Mouse (Mus musculus): ENCODE data around the gene 4930447C04Rik. TPM values are rescaled to one million over a fixed set of nuclear protein-coding genes. Genes with fewer than 3 reads are reported as not detected.
A peak's percentile ranks its signal among the peaks of the same experiment; 100 is the strongest.

The 4930447C04Rik gene
- polyA plus RNA-seq, 1 experiment from 2014 or later, result 9.7 TPM

GRCm38 (mm10) chr12:72942171-72942570 is 1.6 kb upstream of the 4930447C04Rik start:
- 19% methylated on average over 6 of the region's 6 CpGs for WGBS
- no peaks in the 10 kb centered on the region for H3K9me3 ChIP-seq (replicated peaks)
- no peak overlapping the region for H3K9ac ChIP-seq (replicated peaks)
- no peak overlapping the region for H3K4me3 ChIP-seq (replicated peaks)
- H3K27me3 ChIP-seq (replicated peaks), result peaks cover 94% of the 10 kb centered on the region
- H3K4me1 ChIP-seq, result peaks cover 20% of the 10 kb centered on the region
- no peaks in the 10 kb centered on the region for H3K36me3 ChIP-seq
- no peak for ATAC-seq (ENCODE audit: low FRiP score)
- H3K27ac ChIP-seq (replicated peaks), result no peak overlapping the region
- no peak overlapping the region for H3K4me2 ChIP-seq

GRCm38 (mm10) chr12:72941398-72942051 is 951 bp upstream of the 4930447C04Rik start:
- H3K9ac ChIP-seq (replicated peaks), result no peak overlapping the region
- H3K27me3 ChIP-seq (replicated peaks), result peaks cover 93% of the 10 kb centered on the region
- no peak for ATAC-seq (ENCODE audit: low FRiP score)
- no peaks in the 10 kb centered on the region for H3K9me3 ChIP-seq (replicated peaks)
- no peak overlapping the region for H3K27ac ChIP-seq (replicated peaks)
- peaks cover 20% of the 10 kb centered on the region for H3K4me1 ChIP-seq
- H3K4me3 ChIP-seq (replicated peaks), result no peak overlapping the region
- under 1% methylated on average over 32 of the region's 32 CpGs for WGBS
- H3K4me2 ChIP-seq, result no peak overlapping the region
- no peaks in the 10 kb centered on the region for H3K36me3 ChIP-seq

- WGBS, result 3% methylated on average over 11 of the region's 11 CpGs
Measured at GRCm38 (mm10) chr12:72940822-72941397, 336 bp upstream of the 4930447C04Rik start.

GRCm38 (mm10) chr12:72939616-72940015 is 958 bp downstream of the 4930447C04Rik start, which contains the start of gene Six6:
Gene Six6, plus strand, starts transcription at chr12:72939892.
- Histone ChIP-seq H3K4me2 (peak within 1 kb of the TSS; percentile 15; the same call in 1 of the 2 replicates), H3K4me1 (peaks cover 11% of the 10 kb centered on the region), H3K9ac (replicated peaks) (no peak within 1 kb of the TSS), H3K4me3 (replicated peaks) (peak within 1 kb of the TSS; percentile 12; the same call in 1 of the 2 replicates), H3K27me3 (replicated peaks) (peaks cover 94% of the 10 kb centered on the region), H3K9me3 (replicated peaks) (no peaks in the 10 kb centered on the region), H3K36me3 (no peaks in the 10 kb centered on the region), H3K27ac (replicated peaks) (no peak within 1 kb of the TSS)
- under 1% methylated on average over 28 of the region's 28 CpGs for WGBS
- ATAC-seq (ENCODE audit: low FRiP score), result peak; percentile 17; the same call in 1 of the 2 replicates

More at GRCm38 (mm10) chr12:72940822-72941397, 336 bp upstream of the 4930447C04Rik start:
- Histone ChIP-seq H3K27me3 (replicated peaks) (peaks cover 91% of the 10 kb centered on the region), H3K4me2 (no peak overlapping the region), H3K27ac (replicated peaks) (no peak overlapping the region), H3K36me3 (no peaks in the 10 kb centered on the region), H3K4me1 (peaks cover 20% of the 10 kb centered on the region), H3K9ac (replicated peaks) (no peak overlapping the region), H3K9me3 (replicated peaks) (no peaks in the 10 kb centered on the region), H3K4me3 (replicated peaks) (no peak overlapping the region)
- no peak for ATAC-seq (ENCODE audit: low FRiP score)

- ATAC-seq (ENCODE audit: low FRiP score), result no peak
- no peak overlapping the region for H3K4me2 ChIP-seq
- no peak overlapping the region for H3K4me3 ChIP-seq (replicated peaks)
- H3K36me3 ChIP-seq, result no peaks in the 10 kb centered on the region
- peaks cover 11% of the 10 kb centered on the region for H3K4me1 ChIP-seq
- peaks cover 93% of the 10 kb centered on the region for H3K27me3 ChIP-seq (replicated peaks)
- no peak overlapping the region for H3K27ac ChIP-seq (replicated peaks)
- H3K9ac ChIP-seq (replicated peaks), result no peak overlapping the region
- H3K9me3 ChIP-seq (replicated peaks), result no peaks in the 10 kb centered on the region
- 2% methylated on average over 14 of the region's 14 CpGs for WGBS
Measured at GRCm38 (mm10) chr12:72938600-72939490, 1.7 kb downstream of the 4930447C04Rik start.

GRCm38 (mm10) chr12:72938176-72938575 is 2.4 kb downstream of the 4930447C04Rik start:
- Histone ChIP-seq H3K4me1 (peaks cover 11% of the 10 kb centered on the region), H3K4me2 (no peak overlapping the region), H3K36me3 (no peaks in the 10 kb centered on the region), H3K9me3 (replicated peaks) (no peaks in the 10 kb centered on the region), H3K4me3 (replicated peaks) (no peak overlapping the region), H3K9ac (replicated peaks) (no peak overlapping the region), H3K27ac (replicated peaks) (no peak overlapping the region), H3K27me3 (replicated peaks) (peaks cover 86% of the 10 kb centered on the region)
- no peak for ATAC-seq (ENCODE audit: low FRiP score)
- WGBS, result 3% methylated on average over 11 of the region's 13 CpGs

GRCm38 (mm10) chr12:72937537-72938120 is 2.9 kb downstream of the 4930447C04Rik start:
- Histone ChIP-seq H3K27ac (replicated peaks) (no peak overlapping the region), H3K4me2 (no peak overlapping the region), H3K36me3 (no peaks in the 10 kb centered on the region), H3K9me3 (replicated peaks) (no peaks in the 10 kb centered on the region), H3K4me3 (replicated peaks) (no peak overlapping the region), H3K4me1 (peaks cover 11% of the 10 kb centered on the region), H3K27me3 (replicated peaks) (peaks cover 81% of the 10 kb centered on the region), H3K9ac (replicated peaks) (no peak overlapping the region)
- ATAC-seq (ENCODE audit: low FRiP score), result no peak
- 2% methylated on average over 19 of the region's 19 CpGs for WGBS

GRCm38 (mm10) chr12:72936751-72937150 is 3.8 kb downstream of the 4930447C04Rik start:
- Histone ChIP-seq H3K4me2 (no peak overlapping the region), H3K27me3 (replicated peaks) (peaks cover 75% of the 10 kb centered on the region), H3K27ac (replicated peaks) (no peak overlapping the region), H3K9ac (replicated peaks) (no peak overlapping the region), H3K9me3 (replicated peaks) (no peaks in the 10 kb centered on the region), H3K36me3 (no peaks in the 10 kb centered on the region), H3K4me3 (replicated peaks) (no peak overlapping the region), H3K4me1 (peaks cover 11% of the 10 kb centered on the region)
- ATAC-seq (ENCODE audit: low FRiP score), result no peak
- 24% methylated on average over 8 of the region's 8 CpGs for whole genome bisulfite sequencing

- Histone ChIP-seq H3K4me2 (peak overlapping the region; percentile 61), H3K4me1 (peaks cover 8% of the 10 kb centered on the region; the same call in 1 of the 2 replicates), H3K9ac (replicated peaks) (0 out of 2 replicates have a peak overlapping the region, but pooled peaks have one; percentile 14), H3K27ac (replicated peaks) (no peak overlapping the region), H3K4me3 (replicated peaks) (peak overlapping the region; percentile 40), H3K27me3 (replicated peaks) (peaks cover 6% of the 10 kb centered on the region; the same call in 1 of the 2 replicates), H3K9me3 (replicated peaks) (no peaks in the 10 kb centered on the region), H3K36me3 (no peaks in the 10 kb centered on the region)
- 22% methylated on average over 48 of the region's 48 CpGs for WGBS
- ATAC-seq (ENCODE audit: low FRiP score), result no peak
Measured at GRCm38 (mm10) chr12:72917159-72917993, 23.2 kb downstream of the 4930447C04Rik start.

- H3K27me3 ChIP-seq (replicated peaks), result peaks cover 79% of the 10 kb centered on the region
- H3K9me3 ChIP-seq (replicated peaks), result no peaks in the 10 kb centered on the region
- H3K4me3 ChIP-seq (replicated peaks), result 0 out of 2 replicates have a peak overlapping the region, but pooled peaks have one; percentile 8
- H3K4me1 ChIP-seq, result no peaks in the 10 kb centered on the region
- ATAC-seq (ENCODE audit: low FRiP score), result no peak
- H3K9ac ChIP-seq (replicated peaks), result no peak overlapping the region
- no peaks in the 10 kb centered on the region for H3K36me3 ChIP-seq
- H3K27ac ChIP-seq (replicated peaks), result no peak overlapping the region
- H3K4me2 ChIP-seq, result peak overlapping the region; percentile 36
- 3% methylated on average over 19 of the region's 19 CpGs for WGBS
Measured at GRCm38 (mm10) chr12:72854377-72855032, 86.1 kb downstream of the 4930447C04Rik start.

All from neural tube, embryonic 15.5 days (tissue).